Mouse (Mus musculus): ENCODE results near the gene Prkce. TPM values are rescaled to one million over a fixed set of nuclear protein-coding genes. Genes with fewer than 3 reads are reported as not detected.

The Prkce gene
- total RNA-seq, 1 experiment from 2014 or later: 32.1 TPM

DNA sequence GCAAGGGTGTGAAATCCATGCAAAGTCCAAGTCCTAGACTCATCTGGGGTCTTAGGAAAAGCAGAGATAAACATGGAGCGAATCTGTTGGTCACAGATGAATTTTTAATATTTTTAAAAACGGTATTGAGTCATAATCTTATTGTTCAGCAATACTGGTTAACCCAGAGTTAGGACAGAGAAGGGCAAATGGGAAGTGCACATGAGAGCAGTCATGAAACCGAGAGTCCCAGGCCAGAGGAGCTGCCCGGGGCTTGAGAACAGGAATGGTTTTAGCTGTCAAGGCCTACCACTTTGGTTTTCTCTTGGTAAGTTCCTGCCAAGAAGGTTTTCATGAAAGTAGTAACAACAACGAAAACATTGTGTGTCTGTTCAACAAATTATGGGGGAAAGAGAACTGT lies 76.8 kb downstream of the Prkce start:
- no peak for ATAC-seq (ENCODE audit: extremely low read depth, insufficient number of reproducible peaks, low FRiP score, poor library complexity, severe bottlenecking)

DNA sequence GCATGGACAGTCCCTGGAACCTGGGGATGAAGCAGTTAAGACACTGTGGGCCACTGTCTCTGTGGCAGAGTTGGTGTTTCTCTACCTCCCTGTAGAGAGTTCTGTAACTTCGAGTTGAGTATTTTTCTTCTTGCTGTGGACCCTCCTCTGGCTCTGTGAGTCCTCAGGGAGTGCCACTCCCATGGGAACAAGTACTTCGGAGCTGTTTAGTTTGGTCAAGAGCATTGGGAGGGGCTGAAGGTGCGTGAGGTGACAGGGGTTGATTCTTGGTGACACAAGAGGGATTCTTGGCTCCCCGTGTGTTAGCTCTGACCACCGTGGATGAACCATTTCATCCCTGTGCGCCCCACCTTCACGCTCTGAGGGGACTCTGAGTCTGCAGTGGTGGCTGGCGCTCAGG lies 81.2 kb downstream of the Prkce start:
- ATAC-seq (ENCODE audit: extremely low read depth, insufficient number of reproducible peaks, low FRiP score, poor library complexity, severe bottlenecking): no peak

DNA sequence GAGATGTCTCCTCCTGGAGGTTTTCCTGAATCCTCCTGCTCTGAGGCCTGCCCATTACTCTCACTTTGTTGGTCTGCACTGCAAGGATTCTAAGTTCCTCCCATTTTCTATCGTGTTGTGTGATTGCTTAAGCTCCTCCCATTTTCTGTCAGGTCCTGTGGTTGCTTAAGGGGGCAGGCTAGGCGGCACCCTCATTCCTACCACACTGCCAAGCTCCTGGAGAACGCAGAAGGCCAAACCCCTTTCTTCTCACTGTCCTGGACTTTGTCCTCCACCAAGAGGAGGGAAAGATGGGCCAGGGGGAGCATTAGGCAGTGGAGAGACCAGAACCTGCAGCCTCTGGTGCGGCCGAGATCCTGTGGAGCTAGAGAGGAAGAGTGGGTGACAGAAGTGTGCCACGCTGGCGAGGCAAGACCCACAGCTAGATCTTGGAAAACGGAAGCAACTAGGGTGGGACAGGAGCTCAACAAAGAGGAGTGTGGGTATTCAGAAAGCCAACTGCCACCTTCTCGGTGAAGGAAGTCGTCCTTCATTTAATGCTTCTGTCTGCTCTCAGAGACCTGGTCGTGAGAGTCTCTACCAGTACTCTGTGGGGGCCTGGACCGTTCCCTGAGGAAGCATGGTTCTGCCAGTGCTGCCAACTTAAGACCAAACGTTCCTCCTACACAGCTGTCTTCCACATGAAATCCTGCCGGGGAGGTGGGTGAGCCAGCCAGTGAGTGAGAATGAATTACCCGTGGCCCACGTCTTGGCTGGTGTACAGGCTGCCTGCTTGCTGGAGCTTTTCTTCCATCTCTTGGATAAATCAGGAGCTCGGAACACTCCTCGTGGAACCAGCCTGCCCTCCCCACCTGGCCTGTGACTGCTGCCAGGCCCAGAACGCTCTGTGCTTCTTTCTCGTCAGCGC lies 82.2 kb downstream of the Prkce start:
- ATAC-seq (ENCODE audit: extremely low read depth, insufficient number of reproducible peaks, low FRiP score, poor library complexity, severe bottlenecking): no peak

DNA sequence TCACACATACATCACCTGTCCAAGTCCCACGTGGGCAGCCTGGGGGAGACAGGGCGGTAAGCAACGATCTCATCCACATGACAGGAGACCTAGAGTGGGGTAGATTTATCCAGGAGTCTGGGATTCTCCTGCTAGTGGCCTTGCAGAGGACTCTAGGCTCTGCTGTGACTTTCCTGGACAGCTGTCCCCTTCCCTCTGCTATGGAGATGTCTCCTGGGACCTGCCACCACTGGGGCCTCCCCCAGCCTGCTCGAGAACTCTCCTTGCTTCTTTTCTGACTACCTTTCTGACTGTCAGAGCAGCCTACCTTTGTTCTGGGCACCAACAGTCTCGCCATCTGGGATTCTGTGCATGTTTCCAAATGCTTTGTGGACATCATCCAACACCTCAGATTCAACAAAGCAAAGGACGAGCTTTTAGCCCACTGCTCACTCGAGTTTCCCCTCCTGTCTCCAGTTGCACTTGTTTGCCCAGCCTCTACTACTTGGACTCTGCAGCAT lies 82.9 kb downstream of the Prkce start:
- ATAC-seq (ENCODE audit: extremely low read depth, insufficient number of reproducible peaks, low FRiP score, poor library complexity, severe bottlenecking): no peak

DNA sequence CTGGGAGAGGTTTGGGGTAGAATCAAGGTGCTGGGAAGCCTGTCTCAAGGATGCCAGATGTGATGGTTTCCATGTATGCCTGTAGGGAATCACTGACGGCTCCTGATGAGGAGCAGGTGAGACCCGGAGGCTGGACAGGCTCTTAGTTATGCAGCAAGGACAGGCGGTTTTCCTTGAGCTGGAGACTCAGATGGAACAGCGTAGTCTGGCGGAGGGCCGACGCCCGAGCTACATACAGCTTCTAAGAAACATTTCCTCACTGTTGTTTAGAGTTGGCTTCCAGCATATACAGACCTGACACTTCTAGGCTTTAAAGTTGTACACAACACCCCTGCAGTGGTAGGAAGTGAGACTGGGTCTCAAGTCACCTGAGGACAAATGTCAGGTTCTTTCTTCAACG lies 86.3 kb downstream of the Prkce start:
- ATAC-seq (ENCODE audit: extremely low read depth, insufficient number of reproducible peaks, low FRiP score, poor library complexity, severe bottlenecking): no peak

DNA sequence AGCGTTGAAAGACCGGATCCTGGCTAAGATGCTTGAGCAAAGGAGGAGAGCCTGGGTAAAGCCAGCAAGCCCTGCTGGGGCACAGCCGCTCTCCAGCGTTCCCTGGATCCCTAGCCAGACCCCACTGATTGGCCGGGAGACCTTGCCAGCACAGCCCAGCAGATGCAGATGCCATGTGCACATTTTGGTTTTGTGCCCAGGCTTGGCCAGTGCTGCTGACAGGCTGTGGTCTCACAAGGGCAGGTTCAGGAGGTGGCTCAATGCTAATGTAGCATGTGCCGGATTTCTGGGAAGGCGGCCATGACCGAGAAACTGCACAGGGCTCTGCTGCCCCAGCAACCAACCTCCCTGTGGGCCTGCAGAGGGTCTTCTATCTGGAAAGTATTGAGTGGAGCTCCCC lies 86.7 kb downstream of the Prkce start:
- ATAC-seq (ENCODE audit: extremely low read depth, insufficient number of reproducible peaks, low FRiP score, poor library complexity, severe bottlenecking): no peak

DNA sequence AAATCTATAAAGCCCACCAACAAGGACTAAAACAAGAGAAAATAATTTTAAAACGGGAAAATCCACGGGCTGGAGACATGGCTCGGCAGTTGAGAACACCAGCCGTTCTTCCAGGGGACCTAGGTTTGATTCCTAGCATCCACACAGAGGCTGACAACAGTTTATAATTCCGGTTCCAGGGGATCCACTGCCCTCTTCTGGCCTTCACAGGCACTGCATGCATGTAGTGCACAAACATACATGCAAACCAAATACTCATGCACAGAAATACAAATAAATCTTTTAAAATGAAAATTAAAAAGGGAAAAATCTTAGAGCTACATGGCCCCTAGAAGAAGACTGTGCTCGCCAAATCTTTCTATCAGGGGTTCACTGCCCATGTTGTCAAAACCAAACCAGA lies 87.4 kb downstream of the Prkce start:
- no peak for ATAC-seq (ENCODE audit: extremely low read depth, insufficient number of reproducible peaks, low FRiP score, poor library complexity, severe bottlenecking)

DNA sequence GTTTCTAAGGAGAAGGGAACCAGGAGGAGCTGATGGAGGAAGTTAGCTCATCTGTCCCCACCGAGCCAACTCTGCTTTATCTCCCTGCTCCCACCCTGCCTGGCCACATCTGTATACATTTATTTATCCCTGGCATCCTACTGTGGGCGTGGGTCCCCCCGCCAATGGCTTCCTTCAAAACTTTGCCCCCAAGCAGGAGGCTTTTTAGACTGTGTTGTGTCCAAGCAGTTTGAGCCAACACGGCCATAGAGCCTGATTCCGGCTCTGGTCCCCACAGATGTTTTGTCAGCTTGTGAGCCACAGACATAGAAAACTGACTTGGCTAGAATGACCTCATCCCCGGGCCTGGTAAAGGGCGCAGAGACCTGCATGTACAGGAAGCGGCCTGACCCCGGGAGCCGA lies 89.1 kb downstream of the Prkce start:
- no peak for ATAC-seq (ENCODE audit: extremely low read depth, insufficient number of reproducible peaks, low FRiP score, poor library complexity, severe bottlenecking)

DNA sequence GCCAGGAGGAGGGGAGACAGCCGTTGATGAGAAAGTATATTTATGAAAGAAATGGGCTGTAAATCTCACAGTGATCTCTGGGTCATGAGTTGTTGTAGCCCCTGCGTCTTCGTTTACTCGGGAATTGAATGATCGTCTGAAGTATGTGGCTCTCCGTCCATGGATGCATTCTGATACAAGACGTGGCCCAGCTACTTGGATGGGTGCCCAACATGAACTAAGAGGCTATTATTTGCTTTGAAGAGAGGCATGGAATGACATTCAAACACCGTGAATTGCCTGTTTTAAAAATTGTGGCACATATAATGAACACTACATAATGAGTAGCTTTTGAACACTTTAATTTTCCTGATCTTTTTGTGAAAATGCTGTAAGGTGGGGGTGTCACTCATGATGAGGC lies 93.5 kb downstream of the Prkce start:
- ATAC-seq (ENCODE audit: extremely low read depth, insufficient number of reproducible peaks, low FRiP score, poor library complexity, severe bottlenecking): no peak

DNA sequence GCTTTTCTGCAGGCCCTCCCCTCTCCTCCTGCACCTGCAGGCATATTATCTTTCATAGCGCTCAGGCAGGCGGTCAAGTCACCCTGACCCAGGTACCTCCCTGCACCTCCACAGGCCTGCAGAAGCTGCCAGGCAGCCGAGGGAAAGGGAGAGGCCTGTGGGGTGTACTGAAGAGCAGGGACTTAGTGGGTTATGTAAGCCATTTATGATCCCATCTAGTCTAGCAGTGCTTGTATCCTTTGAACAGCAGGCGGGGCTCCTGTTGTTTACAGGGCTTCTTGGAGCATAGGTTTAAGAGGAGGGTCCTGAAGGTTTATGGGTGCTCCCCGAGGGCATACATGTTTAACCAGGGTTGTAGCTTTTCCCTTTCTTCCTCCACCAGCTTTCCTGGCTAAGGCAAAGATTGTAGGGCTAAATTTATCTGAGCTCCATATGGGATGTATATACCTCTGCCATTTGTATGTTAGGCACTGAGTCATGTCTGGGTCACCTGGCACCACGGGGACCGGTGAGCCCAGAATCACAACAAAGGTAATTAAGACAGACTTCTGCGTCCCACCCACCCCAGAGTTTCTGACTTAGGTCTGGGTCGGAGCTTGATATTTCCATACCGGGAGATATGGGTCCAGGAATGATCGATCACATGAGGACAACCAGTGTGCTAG lies 96.5 kb downstream of the Prkce start:
- ATAC-seq (ENCODE audit: extremely low read depth, insufficient number of reproducible peaks, low FRiP score, poor library complexity, severe bottlenecking): no peak

DNA sequence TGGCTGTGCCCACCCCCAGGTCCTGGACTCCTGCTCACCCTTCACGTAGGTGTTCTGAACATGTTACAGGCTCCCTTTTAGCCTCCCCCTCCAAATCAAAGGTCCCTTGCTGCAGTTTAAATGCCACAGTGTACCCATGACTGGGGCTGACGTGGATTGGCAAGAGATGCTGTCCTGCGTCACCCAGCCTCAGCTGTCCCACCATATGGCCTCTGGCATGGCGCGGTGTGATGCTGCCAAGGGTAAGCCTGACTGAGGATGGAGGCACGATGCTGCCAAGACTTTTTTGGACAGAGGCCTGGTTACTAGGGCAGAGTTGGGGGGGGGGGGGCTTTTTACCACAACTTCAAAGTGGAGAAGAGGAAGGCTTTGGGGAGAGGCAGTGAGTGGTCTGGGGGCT lies 98.5 kb downstream of the Prkce start:
- no peak for ATAC-seq (ENCODE audit: extremely low read depth, insufficient number of reproducible peaks, low FRiP score, poor library complexity, severe bottlenecking)

DNA sequence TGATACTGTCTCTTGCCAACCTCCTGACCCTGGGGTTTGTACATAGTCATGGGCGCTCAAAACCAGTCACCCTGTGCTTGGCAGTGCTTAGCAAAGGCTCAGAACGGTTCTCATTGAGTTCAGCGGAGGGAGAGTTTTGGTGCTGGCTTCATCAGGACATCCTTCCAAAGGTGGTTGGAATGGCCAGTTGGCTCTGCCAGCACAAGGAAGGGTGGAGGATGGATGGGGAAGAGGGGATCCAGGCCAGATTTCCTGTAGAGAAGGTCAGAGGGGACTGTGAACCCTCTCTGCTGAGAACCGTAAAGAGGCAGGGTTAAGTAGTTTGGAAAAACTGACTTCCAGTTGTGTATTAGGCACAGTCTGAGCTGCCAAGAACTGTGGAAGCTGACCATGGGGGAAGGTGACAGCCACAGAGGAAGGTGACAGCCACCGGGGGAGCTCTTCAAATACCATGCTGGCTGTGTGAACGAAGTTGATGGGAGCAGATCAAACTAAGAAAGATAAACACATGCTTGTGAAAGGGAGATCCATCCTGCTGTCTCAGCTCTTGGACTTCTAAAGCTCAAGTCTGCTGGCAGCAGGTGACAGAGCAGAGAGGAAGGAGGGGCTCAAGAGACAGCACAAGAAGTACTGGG lies 99.7 kb downstream of the Prkce start:
- no peak for ATAC-seq (ENCODE audit: extremely low read depth, insufficient number of reproducible peaks, low FRiP score, poor library complexity, severe bottlenecking)

DNA sequence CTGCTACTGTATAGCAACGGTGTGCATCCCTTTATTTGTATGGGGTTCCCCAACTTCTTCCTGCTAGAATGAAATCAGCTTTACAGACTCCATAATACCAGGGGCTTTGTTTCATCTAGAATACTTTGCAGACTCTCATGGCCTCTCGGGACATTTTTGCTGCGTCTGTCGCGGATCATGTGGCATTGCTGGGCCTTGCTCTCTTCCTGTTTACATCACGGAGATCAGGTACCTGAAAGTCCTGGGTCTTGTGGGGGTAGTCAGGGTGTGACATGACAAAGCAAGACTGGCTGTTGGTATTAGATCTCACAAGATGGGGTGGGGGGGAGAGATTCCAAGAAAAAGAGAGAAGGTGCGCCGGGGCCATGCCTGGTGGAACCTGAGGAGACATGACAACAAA lies 102.1 kb downstream of the Prkce start:
- no peak for ATAC-seq (ENCODE audit: extremely low read depth, insufficient number of reproducible peaks, low FRiP score, poor library complexity, severe bottlenecking)

DNA sequence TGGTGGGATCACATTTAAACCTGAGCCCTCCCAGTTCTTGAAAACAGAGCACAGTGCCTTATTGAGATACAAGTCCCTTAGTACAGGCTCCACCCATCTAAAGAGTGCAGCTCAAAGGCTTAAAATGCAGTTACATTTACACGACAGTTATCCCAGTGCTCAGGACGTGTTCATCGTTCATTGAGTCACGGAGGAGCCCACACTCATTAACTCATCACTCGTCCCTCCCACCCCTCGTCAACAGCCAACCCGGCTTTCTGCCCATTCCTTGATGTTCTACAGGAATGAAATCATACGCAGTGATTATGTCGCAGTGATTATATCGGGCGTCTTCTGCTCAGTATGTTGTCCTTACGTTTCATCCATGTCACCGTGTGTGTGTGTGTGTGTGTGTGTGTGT lies 102.9 kb downstream of the Prkce start:
- no peak for ATAC-seq (ENCODE audit: extremely low read depth, insufficient number of reproducible peaks, low FRiP score, poor library complexity, severe bottlenecking)

DNA sequence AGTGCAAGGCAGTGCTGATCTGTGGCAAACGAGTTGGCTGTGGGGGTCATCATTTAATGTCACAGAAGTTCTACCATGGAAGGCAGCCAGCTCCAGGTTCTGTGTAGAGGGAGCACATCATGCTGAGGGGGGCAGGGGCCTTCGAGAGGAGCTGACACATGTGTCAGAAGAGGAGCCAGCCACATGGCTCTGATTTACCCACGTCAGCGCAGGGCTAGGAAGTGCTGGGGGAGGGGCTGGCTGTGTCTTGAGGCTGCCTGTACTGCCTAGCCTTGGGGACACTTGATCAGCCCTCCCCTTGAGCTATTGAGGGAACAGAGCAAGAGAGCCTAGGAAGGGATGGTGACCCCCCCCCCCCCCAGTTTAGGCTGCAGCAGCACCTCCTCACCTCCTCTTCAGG lies 103.7 kb downstream of the Prkce start:
- ATAC-seq (ENCODE audit: extremely low read depth, insufficient number of reproducible peaks, low FRiP score, poor library complexity, severe bottlenecking): no peak

DNA sequence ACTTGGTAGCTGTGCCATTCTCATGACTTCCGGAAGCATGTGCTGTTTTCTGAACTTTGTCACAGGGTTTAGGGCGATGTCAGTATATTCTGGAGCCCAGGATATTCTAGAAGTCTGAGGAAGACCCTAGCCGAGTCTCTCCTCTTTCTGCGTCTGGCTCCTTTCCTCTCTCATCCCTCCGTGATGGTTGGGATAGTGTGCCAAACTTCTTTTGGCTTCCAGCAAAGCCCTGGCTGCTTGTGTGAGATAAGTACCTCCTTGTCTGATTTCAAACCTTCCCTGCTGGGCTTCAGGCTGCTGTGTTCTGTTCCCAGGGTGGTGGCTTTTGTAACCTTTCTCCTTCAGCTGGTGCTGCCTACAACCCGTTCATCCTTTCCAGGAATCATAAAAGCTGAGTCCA lies 105.4 kb downstream of the Prkce start:
- no peak for ATAC-seq (ENCODE audit: extremely low read depth, insufficient number of reproducible peaks, low FRiP score, poor library complexity, severe bottlenecking)

DNA sequence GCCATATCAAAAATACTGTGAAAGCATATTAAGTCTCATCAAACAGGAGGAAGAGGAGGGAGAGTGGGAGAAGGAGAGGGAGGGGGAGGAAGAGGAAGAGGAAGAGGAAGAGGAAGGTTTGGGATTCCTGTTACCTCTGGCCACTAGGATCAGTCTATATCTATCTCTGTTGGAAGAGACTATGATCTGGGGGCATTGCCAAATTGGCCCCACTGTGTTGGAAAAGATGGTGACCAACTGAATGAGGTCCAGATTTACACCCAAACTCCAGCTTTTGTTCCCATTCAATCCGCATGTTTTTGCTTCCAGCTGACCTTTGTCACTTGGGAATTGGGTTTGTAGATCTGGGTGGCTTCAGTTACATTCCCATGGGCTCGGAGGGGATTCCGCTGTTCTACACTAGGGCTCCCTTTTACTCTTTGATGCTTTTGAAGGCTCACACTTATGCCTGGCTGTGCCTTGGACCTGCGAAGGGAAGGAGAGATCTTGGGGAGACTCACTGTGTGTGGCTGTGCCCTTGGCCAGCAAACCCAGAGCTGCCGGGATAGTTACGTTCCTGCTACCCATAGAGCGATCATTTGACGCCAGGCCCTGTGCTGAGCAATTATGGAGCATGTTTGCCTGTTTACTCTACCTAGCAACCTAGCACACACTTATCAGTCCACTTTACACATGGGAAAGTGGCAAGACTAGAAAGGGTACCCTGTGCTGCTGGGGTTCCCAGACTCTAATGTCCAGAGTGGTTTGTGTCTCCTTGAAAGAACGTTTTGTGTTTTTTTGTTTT lies 106.2 kb downstream of the Prkce start:
- ATAC-seq (ENCODE audit: extremely low read depth, insufficient number of reproducible peaks, low FRiP score, poor library complexity, severe bottlenecking): no peak

DNA sequence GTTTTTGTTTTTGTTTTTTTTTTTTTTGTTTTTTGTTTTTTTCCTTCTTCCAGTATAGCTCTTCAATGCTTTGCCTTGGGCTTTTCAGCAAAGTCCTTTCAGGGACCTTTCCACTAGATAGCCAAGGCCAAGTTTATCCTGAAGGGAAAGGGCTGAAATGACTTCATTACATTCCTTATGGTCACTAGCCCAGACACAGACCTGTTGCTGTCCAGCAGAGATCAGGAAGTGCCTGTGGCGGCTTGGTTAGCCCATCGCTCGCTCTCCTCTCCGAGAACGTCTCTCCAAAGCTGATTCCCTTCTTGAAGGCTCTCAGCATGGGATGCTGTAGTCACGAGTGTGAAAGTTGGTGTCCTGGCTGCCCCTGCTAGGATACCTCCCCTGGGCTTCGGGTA lies 106.8 kb downstream of the Prkce start:
- no peak for ATAC-seq (ENCODE audit: extremely low read depth, insufficient number of reproducible peaks, low FRiP score, poor library complexity, severe bottlenecking)

DNA sequence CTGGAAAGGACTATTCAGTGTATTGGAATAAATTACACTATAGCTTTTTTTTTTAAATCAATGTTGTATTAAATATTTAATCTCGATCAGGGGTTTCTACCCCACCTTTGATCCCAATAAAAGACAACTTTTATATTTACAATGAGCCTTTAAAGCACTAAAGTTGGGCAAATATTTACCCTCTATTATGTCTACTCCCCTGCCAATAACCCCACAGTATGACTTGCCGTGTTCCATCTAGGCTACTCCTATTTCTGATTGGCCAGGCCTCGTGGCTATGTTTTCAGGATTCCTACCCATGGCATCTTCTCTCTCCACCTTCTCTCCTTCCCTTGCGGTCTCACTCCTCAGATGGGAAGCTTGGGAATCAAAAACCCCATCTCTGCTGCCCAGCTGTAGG lies 108.8 kb downstream of the Prkce start:
- no peak for ATAC-seq (ENCODE audit: extremely low read depth, insufficient number of reproducible peaks, low FRiP score, poor library complexity, severe bottlenecking)
